Comparison of ENCODE assay signal across 8 mouse cellular contexts in the genomic region with DNA sequence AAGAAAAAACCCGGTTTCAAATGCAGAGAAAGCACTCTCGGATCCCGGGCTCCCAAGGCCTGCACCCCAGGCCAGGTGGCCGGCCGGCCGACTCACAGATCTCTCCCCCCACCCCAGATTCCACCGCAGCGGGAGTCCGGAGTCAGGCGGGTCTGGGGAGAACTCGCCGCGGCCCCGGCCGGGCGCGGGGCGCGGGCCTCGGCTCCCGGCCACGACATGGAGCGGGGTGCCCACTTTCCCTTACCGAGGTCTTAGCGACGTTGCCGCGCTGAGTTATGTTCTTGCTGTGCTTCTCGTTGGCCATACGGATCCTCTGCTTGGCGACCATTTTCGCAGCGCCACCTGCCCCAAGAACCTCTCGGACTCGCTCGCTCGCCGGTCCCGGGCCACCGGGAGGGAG. TPM values are rescaled to one million over a fixed set of nuclear protein-coding genes. Genes with fewer than 3 reads are reported as not detected.
A peak's percentile ranks its signal among the peaks of the same experiment; 100 is the strongest.
DNase-seq lines count a peak whose midpoint lies in the region; ATAC-seq lines count a peak whose summit lies in the region.

No protein-coding gene starts in this region.

- no peak for DNase-seq in heart, postnatal 36 days
- peak; percentile 26 for DNase-seq in ES-CJ7 (ENCODE audit: low read depth, low spot score)
- no peak for DNase-seq in kidney, postnatal 14 days
- no peak for DNase-seq in frontal cortex, postnatal 25 days (ENCODE audit: low spot score in 2 of 2)

- peak overlapping the region; percentile 95 for H3K27ac ChIP-seq in heart, embryonic 16.5 days (ENCODE audit: low read length)
- H3K27ac ChIP-seq in embryonic facial prominence, embryonic 15.5 days (replicated peaks) = peak overlapping the region; percentile 96
- H3K27ac ChIP-seq in limb, embryonic 13.5 days = peak overlapping the region; percentile 94
- peak overlapping the region; percentile 92 for H3K27ac ChIP-seq in stomach, embryonic 14.5 days (ENCODE audit: low read length)

- H3K4me1 ChIP-seq in heart, embryonic 16.5 days (ENCODE audit: control insufficient read depth, insufficient read depth, low read length) = peaks cover 10% of the 10 kb centered on the region
- H3K4me1 ChIP-seq in embryonic facial prominence, embryonic 15.5 days = peaks cover 7% of the 10 kb centered on the region; the same call in 1 of the 2 replicates
- peaks cover 19% of the 10 kb centered on the region for H3K4me1 ChIP-seq in limb, embryonic 13.5 days
- peaks cover 9% of the 10 kb centered on the region; the same call in 1 of the 2 replicates for H3K4me1 ChIP-seq in stomach, embryonic 14.5 days (ENCODE audit: control insufficient read depth, insufficient read depth, low read length)

- WGBS in heart, embryonic 16.5 days = under 1% methylated on average over 40 of the region's 40 CpGs
- WGBS in embryonic facial prominence, embryonic 15.5 days = under 1% methylated on average over 40 of the region's 40 CpGs
- WGBS in limb, embryonic 13.5 days = under 1% methylated on average over 40 of the region's 40 CpGs
- under 1% methylated on average over 39 of the region's 40 CpGs for WGBS in stomach, embryonic 14.5 days

- peaks cover 11% of the 10 kb centered on the region for H3K36me3 ChIP-seq in heart, embryonic 16.5 days (ENCODE audit: control insufficient read depth, insufficient read depth)
- peaks cover 17% of the 10 kb centered on the region; the same call in 1 of the 2 replicates for H3K36me3 ChIP-seq in embryonic facial prominence, embryonic 15.5 days
- H3K36me3 ChIP-seq in limb, embryonic 13.5 days = peaks cover 27% of the 10 kb centered on the region
- peaks cover 16% of the 10 kb centered on the region for H3K36me3 ChIP-seq in stomach, embryonic 14.5 days (ENCODE audit: control insufficient read depth, insufficient read depth, low read length)

- peak overlapping the region; percentile 99 for H3K9ac ChIP-seq in heart, embryonic 16.5 days (ENCODE audit: low read length)
- peak overlapping the region; percentile 99 for H3K9ac ChIP-seq in embryonic facial prominence, embryonic 15.5 days
- H3K9ac ChIP-seq in limb, embryonic 13.5 days = peak overlapping the region; percentile 96
- peak overlapping the region; percentile 82 for H3K9ac ChIP-seq in stomach, embryonic 14.5 days (replicated peaks; ENCODE audit: low read depth, low read length)

- peak overlapping the region; percentile 98 for H3K4me3 ChIP-seq in heart, embryonic 16.5 days (ENCODE audit: low read length)
- H3K4me3 ChIP-seq in embryonic facial prominence, embryonic 15.5 days (replicated peaks) = peak overlapping the region; percentile 98
- H3K4me3 ChIP-seq in limb, embryonic 13.5 days = peak overlapping the region; percentile 96
- peak overlapping the region; percentile 92 for H3K4me3 ChIP-seq in stomach, embryonic 14.5 days (ENCODE audit: low read depth, low read length)

- intact Hi-C loops in heart, postnatal 36 days (cut with DNase I) = loop anchor here (1.0 to 5.0 kb wide), 2 partner anchors 52 to 167 kb away; partner anchors contain the start of gene Siah2

- no peaks in the 10 kb centered on the region for H3K27me3 ChIP-seq in heart, embryonic 16.5 days (ENCODE audit: control insufficient read depth, insufficient read depth, low read length)
- no peaks in the 10 kb centered on the region for H3K27me3 ChIP-seq in embryonic facial prominence, embryonic 15.5 days
- no peaks in the 10 kb centered on the region for H3K27me3 ChIP-seq in limb, embryonic 13.5 days
- H3K27me3 ChIP-seq in stomach, embryonic 14.5 days (ENCODE audit: control insufficient read depth, insufficient read depth, low read length) = no peaks in the 10 kb centered on the region

- peak overlapping the region; percentile 87 for H3K4me2 ChIP-seq in heart, embryonic 16.5 days (ENCODE audit: low read depth, low read length)
- H3K4me2 ChIP-seq in embryonic facial prominence, embryonic 15.5 days (replicated peaks) = peak overlapping the region; percentile 58
- H3K4me2 ChIP-seq in limb, embryonic 13.5 days (replicated peaks) = peak overlapping the region; percentile 73
- peak overlapping the region; percentile 69 for H3K4me2 ChIP-seq in stomach, embryonic 14.5 days (replicated peaks; ENCODE audit: low read depth, low read length)

- ATAC-seq in heart, embryonic 16.5 days (replicated peaks; ENCODE audit: extremely low read depth, insufficient read depth, low FRiP score) = peak; percentile 20
- peak; percentile 15; the same call in 1 of the 2 replicates for ATAC-seq in embryonic facial prominence, embryonic 15.5 days (ENCODE audit: insufficient number of reproducible peaks, low FRiP score, low TSS enrichment, low read depth)
- ATAC-seq in limb, embryonic 13.5 days (ENCODE audit: low FRiP score, low read depth) = peak; percentile 41
- no peak for ATAC-seq in stomach, embryonic 14.5 days (ENCODE audit: insufficient number of reproducible peaks, insufficient read depth, low FRiP score, low read depth)

- H3K9me3 ChIP-seq in heart, embryonic 16.5 days (replicated peaks; ENCODE audit: control insufficient read depth, low read length) = no peaks in the 10 kb centered on the region
- H3K9me3 ChIP-seq in embryonic facial prominence, embryonic 15.5 days (replicated peaks) = no peaks in the 10 kb centered on the region
- H3K9me3 ChIP-seq in limb, embryonic 13.5 days = no peaks in the 10 kb centered on the region
- no peaks in the 10 kb centered on the region for H3K9me3 ChIP-seq in stomach, embryonic 14.5 days (ENCODE audit: control insufficient read depth, low read depth, low read length)

RNA-seq across cellular contexts. Expression of gene Eif2a, which starts 0.5 kb away (rescaled TPM):
- polyA plus RNA-seq in heart, embryonic 16.5 days (2015; fragmentation: Nextera tagmentation; extraction: Ambion mirVana) = 32.7 and 35.7 TPM in 2 replicates
- 10 to 100 TPM; 40.5 to 42.5 TPM for total RNA-seq in heart, postnatal 36 days (2021)
- 46.1 and 47.9 TPM in 2 replicates for polyA plus RNA-seq in embryonic facial prominence, embryonic 15.5 days (2015; fragmentation: Nextera tagmentation; extraction: Ambion mirVana)
- polyA plus RNA-seq in limb, embryonic 13.5 days (2015; fragmentation: Nextera tagmentation; extraction: Ambion mirVana) = 54.9 and 58.1 TPM in 2 replicates
- polyA plus RNA-seq in stomach, embryonic 14.5 days (2014; fragmentation: Nextera tagmentation; extraction: Ambion mirVana) = 56.1 and 59.5 TPM in 2 replicates

RNA-seq across cellular contexts. Expression of gene Serp1, which starts 0.5 kb away (rescaled TPM):
- polyA plus RNA-seq in heart, embryonic 16.5 days (2015; fragmentation: Nextera tagmentation; extraction: Ambion mirVana) = 85.6 and 98.4 TPM in 2 replicates
- total RNA-seq in heart, postnatal 36 days (2021) = 10 to 100 TPM; 11.9 to 13.5 TPM
- 166 and 169 TPM in 2 replicates for polyA plus RNA-seq in embryonic facial prominence, embryonic 15.5 days (2015; fragmentation: Nextera tagmentation; extraction: Ambion mirVana)
- polyA plus RNA-seq in limb, embryonic 13.5 days (2015; fragmentation: Nextera tagmentation; extraction: Ambion mirVana) = 175 and 178 TPM in 2 replicates
- 119 and 143 TPM in 2 replicates for polyA plus RNA-seq in stomach, embryonic 14.5 days (2014; fragmentation: Nextera tagmentation; extraction: Ambion mirVana)

RNA-seq across cellular contexts. Expression of gene Selenot, which starts 51.3 kb away (rescaled TPM):
- polyA plus RNA-seq in heart, embryonic 16.5 days (2015; fragmentation: Nextera tagmentation; extraction: Ambion mirVana) = 17.9 and 20.6 TPM in 2 replicates
- total RNA-seq in heart, postnatal 36 days (2021) = 100 to 1,000 TPM; 122 to 126 TPM
- polyA plus RNA-seq in embryonic facial prominence, embryonic 15.5 days (2015; fragmentation: Nextera tagmentation; extraction: Ambion mirVana) = 15.4 and 16.0 TPM in 2 replicates
- polyA plus RNA-seq in limb, embryonic 13.5 days (2015; fragmentation: Nextera tagmentation; extraction: Ambion mirVana) = 14.1 and 14.9 TPM in 2 replicates
- polyA plus RNA-seq in stomach, embryonic 14.5 days (2014; fragmentation: Nextera tagmentation; extraction: Ambion mirVana) = 20.1 and 23.0 TPM in 2 replicates
